Comparison of ENCODE assay signal across 9 mouse cellular contexts in genomic region chr7:70369731-70370551, GRCm38 (mm10). TPM values are rescaled to one million over a fixed set of nuclear protein-coding genes. Genes with fewer than 3 reads are reported as not detected.
DNase-seq lines count a peak whose midpoint lies in the region; ATAC-seq and TF ChIP-seq lines count a peak whose summit lies in the region.
"Had no signal": no experiment of that assay in that cellular context is flagged by ENCODE, and none has a peak within 500 bp of the region (broad histone marks: within the 10 kb centered on the region; RNA-seq: fewer than 3 reads in every experiment).

No protein-coding gene starts in this region.

- WGBS in forebrain, embryonic 12.5 days, result under 1% methylated on average over 47 of the region's 47 CpGs
- 4% methylated on average over 47 of the region's 47 CpGs for WGBS in intestine, embryonic 16.5 days
- 2% methylated on average over 47 of the region's 47 CpGs for WGBS in liver, embryonic 16.5 days (ENCODE audit: insufficient replicate concordance)
- WGBS in small intestine, adult 2 months, result 6% methylated on average over 47 of the region's 47 CpGs

- peak overlapping the region; percentile 59 for H3K27ac ChIP-seq in left cerebral cortex, adult 2 months
- peak overlapping the region; percentile 93 for H3K27ac ChIP-seq in forebrain, embryonic 12.5 days
- no peak overlapping the region for H3K27ac ChIP-seq in intestine, embryonic 16.5 days (ENCODE audit: low read length)
- no peak overlapping the region for H3K27ac ChIP-seq in liver, embryonic 16.5 days (ENCODE audit: low read length)
- H3K27ac ChIP-seq in small intestine, adult 2 months (ENCODE audit: insufficient read depth, low read depth, low read length), result no peak overlapping the region

- no peak for DNase-seq in left cerebral cortex, adult 2 months (ENCODE audit: extremely low spot score in 1 of 2, low spot score in 2 of 2)
- DNase-seq in left cerebral cortex, postnatal 14 days (ENCODE audit: low spot score in 2 of 2), result no peak
- no peak for DNase-seq in gastrocnemius, postnatal 36 days
- no peak for DNase-seq in cerebellum, adult 18-20 months

- H3K4me3 ChIP-seq in left cerebral cortex, adult 2 months, result peak overlapping the region; percentile 21
- peak overlapping the region; percentile 41 for H3K4me3 ChIP-seq in forebrain, embryonic 12.5 days (replicated peaks)
- peak overlapping the region; percentile 42 for H3K4me3 ChIP-seq in intestine, embryonic 16.5 days (ENCODE audit: low read length)
- peak overlapping the region; percentile 30 for H3K4me3 ChIP-seq in liver, embryonic 16.5 days (ENCODE audit: low read depth, low read length)
- H3K4me3 ChIP-seq in small intestine, adult 2 months (ENCODE audit: low read depth, low read length), result peak overlapping the region; percentile 34
- H3K4me3 ChIP-seq: erythroblast, embryonic 14.5 days had no signal

- H3K36me3 ChIP-seq in forebrain, embryonic 12.5 days (replicated peaks), result no peaks in the 10 kb centered on the region
- H3K36me3 ChIP-seq in intestine, embryonic 16.5 days (ENCODE audit: control insufficient read depth, insufficient read depth, low read length), result no peaks in the 10 kb centered on the region
- no peaks in the 10 kb centered on the region for H3K36me3 ChIP-seq in liver, embryonic 16.5 days (ENCODE audit: control insufficient read depth, insufficient read depth)
- no peaks in the 10 kb centered on the region for H3K36me3 ChIP-seq in small intestine, adult 2 months (ENCODE audit: control insufficient read depth, insufficient read depth, low read length)

- H3K9me3 ChIP-seq in forebrain, embryonic 12.5 days, result no peaks in the 10 kb centered on the region
- H3K9me3 ChIP-seq in intestine, embryonic 16.5 days (ENCODE audit: control insufficient read depth, low read length), result no peaks in the 10 kb centered on the region
- no peaks in the 10 kb centered on the region for H3K9me3 ChIP-seq in liver, embryonic 16.5 days (replicated peaks; ENCODE audit: control insufficient read depth, low read length)

- H3K27me3 ChIP-seq in forebrain, embryonic 12.5 days, result peaks cover 66% of the 10 kb centered on the region
- peaks cover 23% of the 10 kb centered on the region for H3K27me3 ChIP-seq in intestine, embryonic 16.5 days (replicated peaks; ENCODE audit: control insufficient read depth, insufficient read depth, low read length)
- H3K27me3 ChIP-seq in liver, embryonic 16.5 days (ENCODE audit: control insufficient read depth, insufficient read depth, low read depth, low read length), result peaks cover 56% of the 10 kb centered on the region
- peaks cover 52% of the 10 kb centered on the region for H3K27me3 ChIP-seq in small intestine, adult 2 months (ENCODE audit: control insufficient read depth, insufficient read depth, low read length)

- peak overlapping the region; percentile 61 for H3K4me2 ChIP-seq in forebrain, embryonic 12.5 days
- peak overlapping the region; percentile 73 for H3K4me2 ChIP-seq in intestine, embryonic 16.5 days (ENCODE audit: low read depth, low read length)
- H3K4me2 ChIP-seq in liver, embryonic 16.5 days (ENCODE audit: low read depth, low read length), result peak overlapping the region; percentile 47

- peak; percentile 42 for ATAC-seq in forebrain, embryonic 12.5 days (ENCODE audit: low FRiP score)
- ATAC-seq in intestine, embryonic 16.5 days, result no peak
- no peak for ATAC-seq in liver, embryonic 16.5 days (ENCODE audit: low read depth)

- no peak for TF ChIP-seq CTCF in left cerebral cortex, adult 2 months (IDR thresholded peaks at IDR 0.05)
- TF ChIP-seq CTCF in small intestine, adult 2 months (IDR thresholded peaks at IDR 0.05; ENCODE audit: extremely low read depth, insufficient read length, insufficient replicate concordance, low read depth, low read length), result no peak

- intact Hi-C loops in left cerebral cortex, adult 2 months (cut with DNase I), result loop anchor here (2.0 to 10.0 kb wide), 5 partner anchors 88 to 1775 kb away; no protein-coding TSS in a partner anchor
- intact Hi-C loops in left cerebral cortex, postnatal 14 days (cut with DNase I), result no loop called here
- intact Hi-C loops in gastrocnemius, postnatal 36 days (cut with DNase I), result loop anchor here (10.0 kb wide), 1 partner anchor 1335 kb away; no protein-coding TSS in a partner anchor

- H3K4me1 ChIP-seq in forebrain, embryonic 12.5 days, result peaks cover 26% of the 10 kb centered on the region
- peaks cover 20% of the 10 kb centered on the region for H3K4me1 ChIP-seq in intestine, embryonic 16.5 days (ENCODE audit: control insufficient read depth, insufficient read depth, low read length)
- no peaks in the 10 kb centered on the region for H3K4me1 ChIP-seq in liver, embryonic 16.5 days (ENCODE audit: control insufficient read depth, low read depth, low read length)
- peaks cover 4% of the 10 kb centered on the region for H3K4me1 ChIP-seq in small intestine, adult 2 months (ENCODE audit: control insufficient read depth, insufficient read depth, insufficient read length, low read length)

- peak overlapping the region; percentile 62 for H3K9ac ChIP-seq in forebrain, embryonic 12.5 days
- peak overlapping the region; percentile 62 for H3K9ac ChIP-seq in intestine, embryonic 16.5 days (ENCODE audit: low read depth, low read length)
- H3K9ac ChIP-seq in liver, embryonic 16.5 days (ENCODE audit: low read depth, low read length), result no peak overlapping the region; the same call in 1 of the 2 replicates

- TF ChIP-seq POLR2A in small intestine, adult 2 months (IDR thresholded peaks at IDR 0.05; ENCODE audit: low read depth, low read length), result no peak

RNA-seq across cellular contexts. Expression of gene Nr2f2, which starts 3.4 kb away (rescaled TPM):
- 10 to 100 TPM; 38.9 to 45.2 TPM for total RNA-seq in left cerebral cortex, adult 2 months (2021)
- total RNA-seq in left cerebral cortex, postnatal 14 days (2021), result 10 to 100 TPM; 36.7 to 46.6 TPM
- 129 and 162 TPM in 2 replicates for polyA plus RNA-seq in forebrain, embryonic 12.5 days (2016; fragmentation: Nextera tagmentation; extraction: Ambion mirVana)
- 22.2 and 24.6 TPM in 2 replicates for polyA plus RNA-seq in intestine, embryonic 16.5 days (2015; fragmentation: Nextera tagmentation; extraction: Ambion mirVana)
- 6.2 and 6.7 TPM in 2 replicates for polyA plus RNA-seq in liver, embryonic 16.5 days (2015; fragmentation: Nextera tagmentation; extraction: Ambion mirVana)
- polyA plus RNA-seq in small intestine, adult 2 months (2012; rRNA removed), result 21.9 and 35.0 TPM in 2 replicates
- total RNA-seq in gastrocnemius, postnatal 36 days (2021), result 10 to 100 TPM; 12.7 to 19.4 TPM
- polyA plus RNA-seq: erythroblast, embryonic 14.5 days had no signal

Comparison
In these comparisons a context has a peak if more than half of its experiments do, and no peak if none do; other contexts are left out.
1. H3K27ac ChIP-seq: peak in left cerebral cortex, adult 2 months (single experiment) and forebrain, embryonic 12.5 days (single experiment); none in intestine, embryonic 16.5 days (single experiment), liver, embryonic 16.5 days (single experiment) and small intestine, adult 2 months (single experiment).
2. Peak in every context shown above with its lines, with median percentiles within 50 percentile points of each other: H3K4me3 ChIP-seq and H3K4me2 ChIP-seq.